Mouse (Mus musculus) embryonic fibroblast, embryonic 13.5 days (primary cell): ENCODE results near the gene Gm960.

Experiments used
- CTCF ChIP-seq: IDR thresholded peaks from 2 replicates; pipeline ENCODE4 v1.5.1; 2011; ENCODE audit warnings: mild to moderate bottlenecking, control low read depth, low read length, moderate library complexity, borderline replicate concordance; ENCODE audit not compliant: insufficient read depth
- POLR2A ChIP-seq: IDR thresholded peaks from 2 replicates; pipeline ENCODE4 v1.6.1; 2011; ENCODE audit warnings: low read depth, mild to moderate bottlenecking, control low read depth, low read length, moderate library complexity

DNA sequence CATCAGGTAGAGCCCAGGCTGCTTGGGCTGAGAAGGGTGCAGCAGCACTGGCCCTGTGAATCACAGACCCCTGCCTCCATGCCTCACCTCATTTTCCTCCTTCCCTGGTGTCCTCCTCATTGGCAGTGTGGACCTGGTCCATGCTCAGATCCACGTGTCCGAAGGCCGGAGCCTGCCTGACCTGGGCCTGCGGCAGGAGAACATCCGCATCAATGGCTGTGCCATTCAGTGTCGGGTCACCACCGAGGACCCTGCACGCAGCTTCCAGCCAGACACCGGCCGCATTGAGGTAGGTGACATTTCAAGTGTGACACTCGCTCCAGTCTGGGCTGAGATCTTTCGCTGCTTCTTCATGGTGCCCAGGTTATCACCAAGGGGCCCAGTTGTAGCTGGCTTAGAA, 91.1 kb downstream of the Gm960 start:
- TF ChIP-seq CTCF = no peak
- no peak for TF ChIP-seq POLR2A
